Mouse (Mus musculus) retina, adult 2 months (tissue): ENCODE results near the gene B4galt1.
"Not testable (repeated sequence)": the region's sequence is repeated elsewhere in the genome, so short reads cannot be mapped to it uniquely, and the experiment has no call there.

Experiments used
- DNase-seq: peaks from one replicate; pipeline ENCODE4 v3.0.0-alpha.2; 2012; ENCODE audit warnings: low read depth, low spot score

Gene B4galt1

GRCm38 (mm10) chr4:40819151-40819550 is 34.7 kb downstream of the B4galt1 start:
- no peak for DNase-seq

GRCm38 (mm10) chr4:40818421-40818820 is 35.4 kb downstream of the B4galt1 start:
- DNase-seq: no peak

GRCm38 (mm10) chr4:40817936-40818335 is 35.9 kb downstream of the B4galt1 start:
- DNase-seq: no peak

GRCm38 (mm10) chr4:40815775-40816372 is 37.9 kb downstream of the B4galt1 start:
- DNase-seq: peak; percentile 66

GRCm38 (mm10) chr4:40815120-40815519 is 38.7 kb downstream of the B4galt1 start:
- no peak for DNase-seq

GRCm38 (mm10) chr4:40814359-40814758 is 39.4 kb downstream of the B4galt1 start:
- no peak for DNase-seq

GRCm38 (mm10) chr4:40812891-40813290 is 40.9 kb downstream of the B4galt1 start:
- DNase-seq: no peak

GRCm38 (mm10) chr4:40810481-40810880 is 43.3 kb downstream of the B4galt1 start:
- no peak for DNase-seq

- no peak for DNase-seq
Observed at GRCm38 (mm10) chr4:40807382-40807781, 46.4 kb downstream of the B4galt1 start.

- DNase-seq: peak; percentile 15
Observed at GRCm38 (mm10) chr4:40805401-40805800, 48.4 kb downstream of the B4galt1 start.

GRCm38 (mm10) chr4:40802787-40803186 is 51.0 kb downstream of the B4galt1 start:
- DNase-seq: no peak

GRCm38 (mm10) chr4:40801908-40802307 is 51.9 kb downstream of the B4galt1 start:
- DNase-seq: no peak

GRCm38 (mm10) chr4:40800873-40801272 is 52.9 kb downstream of the B4galt1 start:
- no peak for DNase-seq

GRCm38 (mm10) chr4:40798833-40799555 is 54.8 kb downstream of the B4galt1 start:
- not testable (repeated sequence) for DNase-seq

GRCm38 (mm10) chr4:40795761-40796160 is 58.0 kb downstream of the B4galt1 start:
- no peak for DNase-seq

GRCm38 (mm10) chr4:40794320-40794719 is 59.5 kb downstream of the B4galt1 start:
- DNase-seq: no peak

- no peak for DNase-seq
Observed at GRCm38 (mm10) chr4:40791176-40791575, 62.6 kb downstream of the B4galt1 start.

GRCm38 (mm10) chr4:40786578-40786977 is 67.2 kb downstream of the B4galt1 start:
- DNase-seq: no peak

GRCm38 (mm10) chr4:40785620-40786166 is 68.1 kb downstream of the B4galt1 start:
- DNase-seq: no peak

GRCm38 (mm10) chr4:40784556-40785169 is 69.1 kb downstream of the B4galt1 start:
- DNase-seq: no peak

- DNase-seq: no peak
Observed at GRCm38 (mm10) chr4:40783049-40783448, 70.8 kb downstream of the B4galt1 start.

- DNase-seq: no peak
Observed at GRCm38 (mm10) chr4:40781797-40782495, 71.9 kb downstream of the B4galt1 start.
